10 mouse cellular contexts compared by ENCODE assay signal in genomic region chr5:142976516-142976915, GRCm38 (mm10). TPM values are rescaled to one million over a fixed set of nuclear protein-coding genes. Genes with fewer than 3 reads are reported as not detected.
DNase-seq lines count a peak whose midpoint lies in the region; ATAC-seq and TF ChIP-seq lines count a peak whose summit lies in the region.
"Had no signal": no experiment of that assay in that cellular context is flagged by ENCODE, and none has a peak within 500 bp of the region (broad histone marks: within the 10 kb centered on the region; RNA-seq: fewer than 3 reads in every experiment).

No protein-coding gene starts in this region.

- H3K27me3 ChIP-seq in kidney, adult 2 months (replicated peaks; ENCODE audit: control insufficient read depth, insufficient read depth, low read length), result no peaks in the 10 kb centered on the region
- no peaks in the 10 kb centered on the region for H3K27me3 ChIP-seq in embryonic facial prominence, embryonic 14.5 days (replicated peaks; ENCODE audit: control insufficient read depth, insufficient read depth, low read length)

- intact Hi-C loops in heart, postnatal 10 days (cut with DNase I), result no loop called here

- H3K4me1 ChIP-seq in kidney, adult 2 months (ENCODE audit: control insufficient read depth, insufficient read depth, low read length), result no peaks in the 10 kb centered on the region
- H3K4me1 ChIP-seq in embryonic facial prominence, embryonic 14.5 days (ENCODE audit: control insufficient read depth, insufficient read depth, low read length), result 0 out of 2 replicates have a peak, but pooled peaks cover 4% of the 10 kb centered on the region

- H3K27ac ChIP-seq in kidney, adult 2 months (ENCODE audit: insufficient read depth, low read depth, low read length), result no peak overlapping the region
- H3K27ac ChIP-seq in embryonic facial prominence, embryonic 14.5 days (replicated peaks; ENCODE audit: low read depth, low read length), result peak overlapping the region; percentile 15; the same call in 1 of the 2 replicates

- WGBS in kidney, adult 2 months, result 34% methylated on average over 5 of the region's 5 CpGs
- 52% methylated on average over 5 of the region's 5 CpGs for WGBS in embryonic facial prominence, embryonic 14.5 days

- H3K9me3 ChIP-seq in embryonic facial prominence, embryonic 14.5 days (ENCODE audit: control insufficient read depth, low read length), result no peaks in the 10 kb centered on the region
- H3K9me3 ChIP-seq: G1E had no signal

- H3K4me2 ChIP-seq in embryonic facial prominence, embryonic 14.5 days (ENCODE audit: low read depth, low read length), result no peak overlapping the region

- TF ChIP-seq POLR2A in kidney, adult 2 months (IDR thresholded peaks at IDR 0.05; ENCODE audit: low read depth, low read length), result no peak

- ATAC-seq in embryonic facial prominence, embryonic 14.5 days (ENCODE audit: low read depth), result no peak
- no peak for ATAC-seq in inflammation-experienced regulatory T-cells, adult 6 months

- no peak overlapping the region for H3K9ac ChIP-seq in embryonic facial prominence, embryonic 14.5 days (ENCODE audit: low read depth, low read length)

- DNase-seq in kidney, adult 2 months, result peak; percentile 25
- DNase-seq in kidney, adult 11 months, result no peak
- DNase-seq in embryonic facial prominence, embryonic 14.5 days (ENCODE audit: low spot score), result peak; percentile 48
- peak; percentile 68 to 78 for DNase-seq in heart, postnatal 10 days
- DNase-seq in kidney, postnatal 4 days, result peak; percentile 71 to 80
- DNase-seq in layer of hippocampus, adult 8-10 months (ENCODE audit: low spot score in 2 of 2), result no peak
- DNase-seq in spleen, postnatal 36 days (ENCODE audit: low spot score in 2 of 2), result no peak
- DNase-seq: adrenal gland, postnatal 36 days had no signal

- no peaks in the 10 kb centered on the region for H3K36me3 ChIP-seq in kidney, adult 2 months (ENCODE audit: control insufficient read depth, insufficient read depth, low read length)
- peaks cover 27% of the 10 kb centered on the region for H3K36me3 ChIP-seq in embryonic facial prominence, embryonic 14.5 days (ENCODE audit: control insufficient read depth, insufficient read depth, low read length)
- H3K36me3 ChIP-seq: G1E had no signal

- no peak overlapping the region for H3K4me3 ChIP-seq in kidney, adult 2 months (ENCODE audit: insufficient read depth, low read depth, low read length)
- H3K4me3 ChIP-seq in embryonic facial prominence, embryonic 14.5 days (ENCODE audit: low read depth, low read length), result no peak overlapping the region

- TF ChIP-seq CTCF in kidney, adult 2 months (conservative IDR thresholded peaks at IDR 0.05; ENCODE audit: insufficient read depth, insufficient read length, low read depth, low read length), result no peak

RNA-seq across cellular contexts. Expression of gene Fscn1, which starts 16.4 kb away (rescaled TPM):
- 23.1 and 28.5 TPM in 2 replicates for polyA plus RNA-seq in kidney, adult 2 months (2012; rRNA removed)
- 338 and 413 TPM in 2 replicates for polyA plus RNA-seq in embryonic facial prominence, embryonic 14.5 days (2014; fragmentation: Nextera tagmentation; extraction: Ambion mirVana)
- total RNA-seq in heart, postnatal 10 days (2021), result 100 to 1,000 TPM; 103 to 132 TPM
- total RNA-seq in layer of hippocampus, adult 8-10 months (2022), result 100 to 1,000 TPM; 150 to 174 (median 163) TPM
- polyA plus RNA-seq in inflammation-experienced regulatory T-cells, adult 6 months (2017; shearing (Covaris generic)), result 1 to 10 TPM in 1 of 3 experiments, not detected in 2; 1.2 TPM
- total RNA-seq: G1E had no signal
- polyA plus RNA-seq: G1E had no signal

Comparison
In these comparisons a context has a peak if more than half of its experiments do, and no peak if none do; other contexts are left out.
1. DNase-seq: peak in kidney, adult 2 months (single experiment), embryonic facial prominence, embryonic 14.5 days (single experiment), heart, postnatal 10 days (2 of 2) and kidney, postnatal 4 days (2 of 2); none in kidney, adult 11 months (single experiment), layer of hippocampus, adult 8-10 months (0 of 2) and spleen, postnatal 36 days (0 of 2).
2. RNA of gene Fscn1, which starts 16.4 kb away (polyA plus RNA-seq): 338 to 413 TPM in embryonic facial prominence, embryonic 14.5 days and 23.1 to 28.5 TPM in kidney, adult 2 months; 1.2 TPM in inflammation-experienced regulatory T-cells, adult 6 months; every median in the first group is over 10 times any median in the second.